Mouse (Mus musculus) embryonic fibroblast, embryonic 13.5 days (primary cell): ENCODE data around the gene Arhgef3.

Source experiments
- CTCF ChIP-seq: IDR thresholded peaks from 2 replicates; pipeline ENCODE4 v1.5.1; 2011; ENCODE audit warnings: mild to moderate bottlenecking, control low read depth, low read length, moderate library complexity, borderline replicate concordance; ENCODE audit not compliant: insufficient read depth
- POLR2A ChIP-seq: IDR thresholded peaks from 2 replicates; pipeline ENCODE4 v1.6.1; 2011; ENCODE audit warnings: low read depth, mild to moderate bottlenecking, control low read depth, low read length, moderate library complexity

- TF ChIP-seq CTCF = no peak
- no peak for TF ChIP-seq POLR2A
Observed at GRCm38 (mm10) chr14:27378669-27379068, 264.0 kb downstream of the Arhgef3 start.
